Mouse (Mus musculus): ENCODE measurements around the gene Tbkbp1. TPM values are rescaled to one million over a fixed set of nuclear protein-coding genes. Genes with fewer than 3 reads are reported as not detected.

The Tbkbp1 gene
- polyA plus RNA-seq, 1 experiment from 2014 or later = 5.5 TPM

GRCm38 (mm10) chr11:97156999-97157398, 5.7 kb upstream of the Tbkbp1 start:
- Histone ChIP-seq H3K27me3 (replicated peaks) (0 out of 2 replicates have a peak, but pooled peaks cover 3% of the 10 kb centered on the region), H3K9me3 (no peaks in the 10 kb centered on the region), H3K36me3 (peaks cover 77% of the 10 kb centered on the region), H3K4me3 (no peak overlapping the region), H3K27ac (replicated peaks) (no peak overlapping the region), H3K4me2 (no peak overlapping the region), H3K9ac (no peak overlapping the region), H3K4me1 (peaks cover 12% of the 10 kb centered on the region)
- ATAC-seq (ENCODE audit: extremely low read depth, insufficient number of reproducible peaks, low FRiP score, low TSS enrichment) = no peak
- 75% methylated on average over 7 of the region's 7 CpGs for WGBS

GRCm38 (mm10) chr11:97152662-97153287, 1.5 kb upstream of the Tbkbp1 start:
- Histone ChIP-seq H3K4me3 (peak overlapping the region; percentile 83; the same call in 1 of the 2 replicates), H3K9ac (no peak overlapping the region; the same call in 1 of the 2 replicates), H3K36me3 (peaks cover 40% of the 10 kb centered on the region), H3K4me1 (peaks cover 41% of the 10 kb centered on the region), H3K27me3 (replicated peaks) (peaks cover 11% of the 10 kb centered on the region), H3K9me3 (no peaks in the 10 kb centered on the region), H3K27ac (replicated peaks) (no peak overlapping the region), H3K4me2 (peak overlapping the region; percentile 93)
- WGBS = 26% methylated on average over 10 of the region's 10 CpGs
- ATAC-seq (ENCODE audit: extremely low read depth, insufficient number of reproducible peaks, low FRiP score, low TSS enrichment) = no peak

GRCm38 (mm10) chr11:97152023-97152426, 730 bp upstream of the Tbkbp1 start:
- Histone ChIP-seq H3K4me3 (peak overlapping the region; percentile 83), H3K4me2 (peak overlapping the region; percentile 93), H3K4me1 (peaks cover 48% of the 10 kb centered on the region), H3K27me3 (replicated peaks) (peaks cover 17% of the 10 kb centered on the region), H3K9me3 (no peaks in the 10 kb centered on the region), H3K36me3 (peaks cover 39% of the 10 kb centered on the region), H3K27ac (replicated peaks) (peak overlapping the region; percentile 90; the same call in 1 of the 2 replicates), H3K9ac (peak overlapping the region; percentile 89; the same call in 1 of the 2 replicates)
- no peak for ATAC-seq (ENCODE audit: extremely low read depth, insufficient number of reproducible peaks, low FRiP score, low TSS enrichment)
- 2% methylated on average over 11 of the region's 11 CpGs for WGBS

GRCm38 (mm10) chr11:97150411-97151330, 624 bp downstream of the Tbkbp1 start:
- WGBS = under 1% methylated on average over 76 of the region's 102 CpGs
- ATAC-seq (ENCODE audit: extremely low read depth, insufficient number of reproducible peaks, low FRiP score, low TSS enrichment) = peak; percentile 59
- peaks cover 35% of the 10 kb centered on the region for H3K36me3 ChIP-seq
- H3K4me2 ChIP-seq = peak overlapping the region; percentile 93
- H3K4me3 ChIP-seq = peak overlapping the region; percentile 83
- H3K9ac ChIP-seq = peak overlapping the region; percentile 89
- peak overlapping the region; percentile 90 for H3K27ac ChIP-seq (replicated peaks)
- peaks cover 62% of the 10 kb centered on the region for H3K4me1 ChIP-seq
- H3K9me3 ChIP-seq = no peaks in the 10 kb centered on the region
- H3K27me3 ChIP-seq (replicated peaks) = peaks cover 20% of the 10 kb centered on the region

GRCm38 (mm10) chr11:97149995-97150410, 1.3 kb downstream of the Tbkbp1 start:
- H3K27ac ChIP-seq (replicated peaks) = peak overlapping the region; percentile 90
- 6% methylated on average over 14 of the region's 14 CpGs for WGBS
- H3K36me3 ChIP-seq = peaks cover 33% of the 10 kb centered on the region
- peaks cover 62% of the 10 kb centered on the region for H3K4me1 ChIP-seq
- no peaks in the 10 kb centered on the region for H3K9me3 ChIP-seq
- H3K4me2 ChIP-seq = peak overlapping the region; percentile 93
- peaks cover 20% of the 10 kb centered on the region for H3K27me3 ChIP-seq (replicated peaks)
- peak overlapping the region; percentile 89 for H3K9ac ChIP-seq
- no peak for ATAC-seq (ENCODE audit: extremely low read depth, insufficient number of reproducible peaks, low FRiP score, low TSS enrichment)
- peak overlapping the region; percentile 83 for H3K4me3 ChIP-seq

- Histone ChIP-seq H3K36me3 (peaks cover 36% of the 10 kb centered on the region), H3K9ac (peak overlapping the region; percentile 89), H3K4me2 (peak overlapping the region; percentile 93), H3K27ac (replicated peaks) (peak overlapping the region; percentile 90), H3K4me3 (peak overlapping the region; percentile 83), H3K4me1 (peaks cover 62% of the 10 kb centered on the region), H3K27me3 (replicated peaks) (peaks cover 20% of the 10 kb centered on the region), H3K9me3 (no peaks in the 10 kb centered on the region)
- WGBS = 34% methylated on average over 9 of the region's 9 CpGs
- no peak for ATAC-seq (ENCODE audit: extremely low read depth, insufficient number of reproducible peaks, low FRiP score, low TSS enrichment)
Observed at GRCm38 (mm10) chr11:97149026-97149425, 2.3 kb downstream of the Tbkbp1 start.

GRCm38 (mm10) chr11:97148591-97148990, 2.7 kb downstream of the Tbkbp1 start:
- H3K27me3 ChIP-seq (replicated peaks) = peaks cover 18% of the 10 kb centered on the region
- peak overlapping the region; percentile 83 for H3K4me3 ChIP-seq
- H3K27ac ChIP-seq (replicated peaks) = peak overlapping the region; percentile 90
- peaks cover 38% of the 10 kb centered on the region for H3K36me3 ChIP-seq
- H3K4me1 ChIP-seq = peaks cover 62% of the 10 kb centered on the region
- ATAC-seq (ENCODE audit: extremely low read depth, insufficient number of reproducible peaks, low FRiP score, low TSS enrichment) = no peak
- peak overlapping the region; percentile 93 for H3K4me2 ChIP-seq
- 36% methylated on average over 12 of the region's 12 CpGs for WGBS
- H3K9me3 ChIP-seq = no peaks in the 10 kb centered on the region
- peak overlapping the region; percentile 89 for H3K9ac ChIP-seq

- peaks cover 41% of the 10 kb centered on the region for H3K36me3 ChIP-seq
- WGBS = 60% methylated on average over 8 of the region's 8 CpGs
- H3K9ac ChIP-seq = peak overlapping the region; percentile 44; the same call in 1 of the 2 replicates
- H3K4me2 ChIP-seq = peak overlapping the region; percentile 93
- H3K9me3 ChIP-seq = no peaks in the 10 kb centered on the region
- ATAC-seq (ENCODE audit: extremely low read depth, insufficient number of reproducible peaks, low FRiP score, low TSS enrichment) = no peak
- peaks cover 53% of the 10 kb centered on the region for H3K4me1 ChIP-seq
- H3K27me3 ChIP-seq (replicated peaks) = peaks cover 17% of the 10 kb centered on the region
- H3K4me3 ChIP-seq = peak overlapping the region; percentile 83; the same call in 1 of the 2 replicates
- no peak overlapping the region for H3K27ac ChIP-seq (replicated peaks)
Observed at GRCm38 (mm10) chr11:97147333-97147732, 4.0 kb downstream of the Tbkbp1 start.

GRCm38 (mm10) chr11:97146724-97147123, 4.6 kb downstream of the Tbkbp1 start:
- WGBS = 7% methylated on average over 8 of the region's 8 CpGs
- Histone ChIP-seq H3K4me1 (peaks cover 47% of the 10 kb centered on the region), H3K27ac (replicated peaks) (no peak overlapping the region), H3K9me3 (no peaks in the 10 kb centered on the region), H3K27me3 (replicated peaks) (peaks cover 23% of the 10 kb centered on the region), H3K4me2 (peak overlapping the region; percentile 93), H3K36me3 (peaks cover 43% of the 10 kb centered on the region), H3K4me3 (peak overlapping the region; percentile 83; the same call in 1 of the 2 replicates), H3K9ac (peak overlapping the region; percentile 57)
- ATAC-seq (ENCODE audit: extremely low read depth, insufficient number of reproducible peaks, low FRiP score, low TSS enrichment) = no peak

GRCm38 (mm10) chr11:97145951-97146350, 5.3 kb downstream of the Tbkbp1 start:
- WGBS = 59% methylated on average over 9 of the region's 9 CpGs
- peaks cover 31% of the 10 kb centered on the region for H3K27me3 ChIP-seq (replicated peaks)

GRCm38 (mm10) chr11:97145320-97145719, 6.0 kb downstream of the Tbkbp1 start:
- H3K27me3 ChIP-seq (replicated peaks) = peaks cover 37% of the 10 kb centered on the region
- H3K27ac ChIP-seq (replicated peaks) = no peak overlapping the region
- peaks cover 43% of the 10 kb centered on the region for H3K36me3 ChIP-seq

More at GRCm38 (mm10) chr11:97145951-97146350, 5.3 kb downstream of the Tbkbp1 start:
- Histone ChIP-seq H3K4me1 (peaks cover 47% of the 10 kb centered on the region), H3K4me3 (no peak overlapping the region), H3K9ac (no peak overlapping the region), H3K4me2 (no peak overlapping the region), H3K36me3 (peaks cover 43% of the 10 kb centered on the region), H3K27ac (replicated peaks) (no peak overlapping the region), H3K9me3 (no peaks in the 10 kb centered on the region)
- no peak for ATAC-seq (ENCODE audit: extremely low read depth, insufficient number of reproducible peaks, low FRiP score, low TSS enrichment)

More at GRCm38 (mm10) chr11:97145320-97145719, 6.0 kb downstream of the Tbkbp1 start:
- Histone ChIP-seq H3K9me3 (no peaks in the 10 kb centered on the region), H3K4me1 (peaks cover 46% of the 10 kb centered on the region), H3K4me2 (no peak overlapping the region), H3K4me3 (no peak overlapping the region), H3K9ac (0 out of 2 replicates have a peak overlapping the region, but pooled peaks have one; percentile 1)
- WGBS = 39% methylated on average over 2 of the region's 2 CpGs
- no peak for ATAC-seq (ENCODE audit: extremely low read depth, insufficient number of reproducible peaks, low FRiP score, low TSS enrichment)
